Mouse (Mus musculus) liver, embryonic 16.5 days (tissue): ENCODE data around the gene Kat5. TPM values are rescaled to one million over a fixed set of nuclear protein-coding genes. Genes with fewer than 3 reads are reported as not detected.

Experiments used
- ATAC-seq: fragments of 200-750 bp; cut with Nextera tagmentation; 2 replicates; pipeline ENCODE4 v1.8.0; 2017; ENCODE audit warnings: low read depth, mild to moderate bottlenecking, moderate number of reproducible peaks, moderate library complexity
- H3K27ac ChIP-seq: fragments of 300-500 bp; sonication (generic); 2 replicates; pipeline ENCODE4 v1.5.1; 2014; ENCODE audit warnings: mild to moderate bottlenecking, low read length
- H3K27me3 ChIP-seq: fragments of 300-500 bp; sonication (generic); 2 replicates; pipeline ENCODE4 v1.6.1; 2014; ENCODE audit warnings: low read depth, low read length, mixed read lengths; ENCODE audit not compliant: control insufficient read depth, insufficient read depth
- H3K36me3 ChIP-seq: fragments of 300-500 bp; sonication (generic); 2 replicates; pipeline ENCODE4 v1.6.1; 2014; ENCODE audit warnings: mild to moderate bottlenecking; ENCODE audit not compliant: control insufficient read depth, insufficient read depth
- H3K4me1 ChIP-seq: fragments of 300-500 bp; sonication (generic); 2 replicates; pipeline ENCODE4 v1.6.1; 2014; ENCODE audit warnings: low read depth, low read length, mixed read lengths; ENCODE audit not compliant: control insufficient read depth
- H3K4me2 ChIP-seq: fragments of 300-500 bp; sonication (generic); 2 replicates; pipeline ENCODE4 v1.6.1; 2014; ENCODE audit warnings: low read depth, low read length, mixed read lengths
- H3K4me3 ChIP-seq: fragments of 300-500 bp; sonication (generic); 2 replicates; pipeline ENCODE4 v1.5.1; 2014; ENCODE audit warnings: low read depth, mild to moderate bottlenecking, low read length
- H3K9ac ChIP-seq: fragments of 300-500 bp; sonication (generic); 2 replicates; pipeline ENCODE4 v1.6.1; 2014; ENCODE audit warnings: low read depth, low read length
- H3K9me3 ChIP-seq: fragments of 300-500 bp; sonication (generic); replicated peaks from 2 replicates; pipeline ENCODE4 v1.6.1; 2016; ENCODE audit warnings: low read length; ENCODE audit not compliant: control insufficient read depth
- WGBS: fragments of 180-500 bp; shearing (Covaris S2); extraction: QIAGEN DNeasy Blood & Tissue Kit; methylation state at CpG from one replicate; pipeline ENCODE4 v1.1.7; 2014; ENCODE audit not compliant: insufficient replicate concordance; 5-methylcytosine and 5-hydroxymethylcytosine counted together
- polyA plus RNA-seq: library from polyadenylated mRNA; unstranded; fragments of >200 nt; fragmentation: Nextera tagmentation; extraction: Ambion mirVana; gene quantifications from 2 replicates; pipeline ENCODE4 v1.2.1, GENCODE M21; 2015

Kat5 gene
- polyA plus RNA-seq, 1 experiment from 2014 or later: 16.4 TPM

DNA sequence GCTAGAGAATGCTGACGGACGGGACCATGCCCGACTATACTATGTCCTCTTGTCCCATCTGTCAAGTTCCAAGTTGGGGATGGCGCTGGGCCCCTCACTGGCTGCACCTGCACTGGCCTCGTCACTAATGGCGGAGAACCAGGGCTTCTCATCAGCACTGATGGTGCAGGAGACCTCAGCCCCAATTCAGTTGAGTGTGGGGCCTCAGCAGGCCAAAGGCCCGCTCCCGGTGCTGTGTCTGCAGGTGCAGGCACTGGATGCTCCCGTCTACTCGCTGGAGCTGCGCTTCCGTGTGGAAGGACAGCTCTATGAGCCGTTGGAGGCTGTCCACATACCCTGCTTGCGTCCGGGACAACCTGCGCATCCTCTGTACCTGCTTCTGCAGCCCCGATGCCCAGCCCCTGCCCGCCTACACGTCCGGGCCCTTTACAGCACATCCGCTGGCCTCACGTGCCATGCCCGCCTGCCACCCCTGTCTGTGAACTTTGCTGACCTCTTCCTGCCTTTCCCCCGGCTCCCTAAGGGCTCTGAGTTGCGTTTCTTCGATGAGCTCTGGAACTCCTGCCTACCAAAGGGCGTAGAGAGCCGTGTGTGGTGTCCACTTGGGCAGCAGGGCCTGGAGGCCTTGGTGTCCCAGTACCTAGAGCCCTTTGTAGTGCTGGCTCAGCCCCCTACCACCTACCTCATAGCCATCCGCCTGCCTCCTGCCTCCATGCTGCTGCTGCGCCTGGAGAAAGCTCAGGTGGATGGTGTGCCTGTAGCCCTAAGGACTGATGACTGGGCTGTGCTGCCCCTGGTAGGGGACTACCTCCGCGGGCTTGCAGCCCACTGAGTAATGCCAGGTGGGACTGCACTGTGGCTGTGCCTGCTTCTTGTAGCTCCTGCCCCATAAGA, 39.4 kb downstream of the Kat5 start:
- 0 out of 2 replicates have a peak overlapping the region, but pooled peaks have one; percentile 99 for H3K4me2 ChIP-seq
- no peak for ATAC-seq
- 82% methylated on average over 32 of the region's 32 CpGs for WGBS

DNA sequence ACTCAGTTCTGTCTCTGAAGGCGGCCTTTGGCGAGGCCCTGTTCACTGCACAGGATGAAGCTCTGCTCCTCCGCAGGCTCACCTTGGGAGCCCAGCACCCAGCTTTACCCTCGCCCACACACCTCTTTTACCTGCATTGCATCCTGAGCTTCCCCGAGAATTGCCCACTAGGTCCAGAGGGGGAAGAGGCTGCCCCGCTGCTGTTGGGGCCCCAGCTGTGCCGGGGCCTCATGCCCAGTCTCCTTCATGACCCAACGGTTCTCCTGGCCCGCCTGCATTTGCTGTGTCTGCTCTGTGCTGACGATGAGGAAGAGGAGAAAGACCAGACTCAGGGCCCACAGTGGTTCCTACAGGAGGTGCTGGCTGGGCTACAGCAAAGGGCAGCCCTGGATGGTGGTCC, 40.5 kb downstream of the Kat5 start:
- H3K27ac ChIP-seq: 0 out of 2 replicates have a peak overlapping the region, but pooled peaks have one; percentile 55
- peak overlapping the region; percentile 99; the same call in 1 of the 2 replicates for H3K4me2 ChIP-seq
- no peak for ATAC-seq
- H3K9ac ChIP-seq: peak overlapping the region; percentile 90; the same call in 1 of the 2 replicates
- peaks cover 24% of the 10 kb centered on the region for H3K27me3 ChIP-seq
- no peaks in the 10 kb centered on the region for H3K36me3 ChIP-seq
- peaks cover 20% of the 10 kb centered on the region for H3K4me1 ChIP-seq
- peak overlapping the region; percentile 89 for H3K4me3 ChIP-seq
- H3K9me3 ChIP-seq: no peaks in the 10 kb centered on the region
- 70% methylated on average over 10 of the region's 10 CpGs for WGBS

More for the DNA sequence above, 39.4 kb downstream of the Kat5 start:
- H3K4me3 ChIP-seq: no peak overlapping the region
- H3K27ac ChIP-seq: no peak overlapping the region
- peaks cover 20% of the 10 kb centered on the region for H3K4me1 ChIP-seq
- no peak overlapping the region for H3K9ac ChIP-seq
- H3K9me3 ChIP-seq: no peaks in the 10 kb centered on the region
- no peaks in the 10 kb centered on the region for H3K36me3 ChIP-seq
- peaks cover 15% of the 10 kb centered on the region for H3K27me3 ChIP-seq

DNA sequence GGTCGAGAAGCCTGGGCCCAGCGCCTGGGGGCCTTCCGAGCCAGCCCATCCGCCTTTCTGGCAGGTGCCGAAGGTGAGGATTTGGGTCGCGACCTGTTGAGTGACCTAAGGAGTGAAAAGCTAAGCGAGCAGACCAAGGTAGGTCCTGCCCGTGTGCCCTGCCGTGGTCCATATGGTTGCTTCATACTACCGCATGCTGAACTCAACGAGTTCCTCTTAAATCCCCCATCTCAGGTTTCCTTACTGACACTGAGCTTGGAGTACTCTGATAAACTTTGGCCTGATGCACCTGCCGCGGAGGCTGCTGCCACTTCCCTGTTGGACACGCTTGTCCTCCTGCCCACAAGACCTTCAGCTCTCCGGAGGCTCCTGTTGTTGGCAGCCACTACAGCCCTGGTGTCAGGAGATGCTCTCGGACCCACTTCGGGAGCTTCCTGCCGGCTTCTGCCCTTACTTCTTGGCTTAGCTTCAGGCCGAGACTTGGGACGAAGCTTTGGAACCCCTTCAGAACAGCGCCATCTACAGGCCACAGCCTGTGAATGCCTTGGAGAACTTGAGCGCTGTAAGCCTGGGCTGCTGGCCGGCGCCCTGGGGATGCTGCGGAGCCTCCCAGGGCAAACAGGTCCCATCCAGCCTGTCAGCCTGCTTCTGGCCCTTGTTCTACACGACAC, 41.4 kb downstream of the Kat5 start:
- H3K4me1 ChIP-seq: peaks cover 20% of the 10 kb centered on the region
- peak overlapping the region; percentile 89 for H3K4me3 ChIP-seq
- H3K9me3 ChIP-seq: no peaks in the 10 kb centered on the region
- H3K4me2 ChIP-seq: peak overlapping the region; percentile 99
- H3K27ac ChIP-seq: peak overlapping the region; percentile 95
- H3K27me3 ChIP-seq: peaks cover 31% of the 10 kb centered on the region
- WGBS: 5% methylated on average over 27 of the region's 27 CpGs
- no peaks in the 10 kb centered on the region for H3K36me3 ChIP-seq
- peak; percentile 28 for ATAC-seq
- peak overlapping the region; percentile 90 for H3K9ac ChIP-seq

DNA sequence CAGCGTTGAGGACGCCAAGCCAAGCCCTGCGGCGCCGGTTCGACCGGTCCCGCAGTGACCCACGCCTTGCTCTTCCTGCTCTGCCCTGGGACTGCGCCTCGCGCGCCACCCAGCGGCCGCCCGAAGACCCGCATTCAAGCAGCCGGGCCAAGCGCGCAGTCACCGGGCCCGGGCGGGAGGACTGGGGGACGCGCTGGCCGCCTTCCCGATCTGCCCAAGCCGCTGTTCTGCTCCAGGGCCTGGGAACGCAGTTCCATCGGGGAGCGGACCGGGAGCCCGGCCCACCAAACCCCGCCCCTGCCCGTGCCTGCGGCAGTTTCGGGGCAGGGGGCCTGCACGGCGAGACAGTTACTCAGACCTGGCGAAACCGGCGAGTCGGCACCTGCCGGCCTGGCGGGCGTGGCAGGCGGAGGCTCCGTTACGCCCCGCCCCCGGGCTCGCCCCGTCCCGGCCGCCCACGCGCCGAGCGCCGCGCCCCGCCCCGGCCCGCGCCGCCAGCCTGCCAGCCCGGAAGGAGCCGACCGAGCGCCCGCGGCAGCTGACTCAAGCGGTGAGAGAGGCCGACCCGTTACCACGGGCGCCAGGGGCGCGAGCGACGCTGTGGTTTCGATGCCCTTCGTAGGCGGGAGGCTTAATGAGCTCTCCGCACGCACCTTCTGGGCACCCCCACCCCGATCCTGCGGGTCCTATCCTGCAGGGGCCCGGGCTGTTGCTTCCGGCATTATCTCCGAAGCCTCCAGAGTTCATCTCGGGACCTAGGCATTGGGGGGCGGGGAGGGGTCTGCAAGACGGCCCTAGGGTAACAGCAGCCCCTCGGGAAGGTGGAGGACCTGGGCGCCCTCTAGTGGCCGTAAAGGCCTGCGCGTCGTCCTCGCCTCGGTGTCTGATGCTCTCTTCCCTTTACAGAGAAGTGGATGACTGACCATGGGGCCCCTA, 42.2 kb downstream of the Kat5 start, which contains the start of gene Ap5b1:
TSS of gene Ap5b1 (plus strand) at position 492 of the 936 bp plus-strand sequence.
- H3K4me2 ChIP-seq: peak within 1 kb of the TSS; percentile 99
- peak within 1 kb of the TSS; percentile 89 for H3K4me3 ChIP-seq
- H3K36me3 ChIP-seq: no peaks in the 10 kb centered on the region
- H3K9ac ChIP-seq: peak within 1 kb of the TSS; percentile 90
- peaks cover 20% of the 10 kb centered on the region for H3K4me1 ChIP-seq
- H3K27ac ChIP-seq: peak within 1 kb of the TSS; percentile 95
- no peaks in the 10 kb centered on the region for H3K9me3 ChIP-seq
- ATAC-seq: peak; percentile 86
- H3K27me3 ChIP-seq: peaks cover 39% of the 10 kb centered on the region
- WGBS: under 1% methylated on average over 94 of the region's 102 CpGs

DNA sequence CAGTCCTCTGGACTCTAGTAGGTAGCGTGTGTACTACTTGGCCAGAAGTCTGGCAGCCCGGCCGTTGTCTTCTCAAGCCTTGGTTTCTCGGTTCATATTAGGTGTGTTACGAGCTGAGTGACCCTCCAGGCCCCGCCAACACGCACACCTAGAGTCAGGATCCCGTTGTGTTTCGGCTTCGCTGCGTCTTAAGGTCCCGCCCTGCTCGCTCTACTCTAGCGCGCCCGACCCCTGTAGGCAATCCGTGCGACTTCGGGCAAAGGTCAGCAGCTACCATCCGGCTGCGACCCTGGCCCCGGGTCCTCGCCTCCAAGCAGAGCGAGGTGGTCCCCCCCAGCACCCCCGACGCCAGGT, 42.9 kb downstream of the Kat5 start:
- H3K27ac ChIP-seq: peak overlapping the region; percentile 95
- H3K9me3 ChIP-seq: no peaks in the 10 kb centered on the region
- ATAC-seq: peak; percentile 19
- peak overlapping the region; percentile 99 for H3K4me2 ChIP-seq
- H3K9ac ChIP-seq: peak overlapping the region; percentile 90
- no peaks in the 10 kb centered on the region for H3K36me3 ChIP-seq
- 3% methylated on average over 26 of the region's 26 CpGs for WGBS
- peaks cover 46% of the 10 kb centered on the region for H3K27me3 ChIP-seq
- peaks cover 20% of the 10 kb centered on the region for H3K4me1 ChIP-seq
- peak overlapping the region; percentile 89 for H3K4me3 ChIP-seq

DNA sequence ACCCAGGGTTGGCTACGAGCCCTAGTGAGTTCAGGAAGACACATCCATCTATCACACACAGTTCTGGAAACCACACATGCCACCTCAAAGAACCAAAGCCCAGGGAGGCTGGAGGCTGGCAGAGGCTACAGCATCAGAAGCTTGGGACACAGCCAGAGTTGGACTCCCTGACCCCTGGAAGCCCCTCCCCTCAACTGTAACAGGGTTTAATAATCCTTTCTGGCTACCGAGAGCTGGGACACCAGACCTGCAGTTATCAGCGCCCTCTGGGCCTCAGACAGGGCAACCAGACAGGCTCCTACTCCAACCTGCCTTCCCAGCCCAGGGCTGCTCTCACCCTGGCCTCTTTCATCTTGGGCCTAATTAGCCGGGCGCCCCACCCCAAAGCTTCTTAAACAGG, 43.7 kb downstream of the Kat5 start:
- H3K27me3 ChIP-seq: peaks cover 54% of the 10 kb centered on the region
- WGBS: 57% methylated on average over 5 of the region's 5 CpGs
- H3K4me3 ChIP-seq: no peak overlapping the region
- peaks cover 20% of the 10 kb centered on the region for H3K4me1 ChIP-seq
- H3K27ac ChIP-seq: no peak overlapping the region
- no peak overlapping the region for H3K9ac ChIP-seq
- H3K36me3 ChIP-seq: no peaks in the 10 kb centered on the region
- H3K9me3 ChIP-seq: no peaks in the 10 kb centered on the region
- H3K4me2 ChIP-seq: peak overlapping the region; percentile 99; the same call in 1 of the 2 replicates
- ATAC-seq: no peak

DNA sequence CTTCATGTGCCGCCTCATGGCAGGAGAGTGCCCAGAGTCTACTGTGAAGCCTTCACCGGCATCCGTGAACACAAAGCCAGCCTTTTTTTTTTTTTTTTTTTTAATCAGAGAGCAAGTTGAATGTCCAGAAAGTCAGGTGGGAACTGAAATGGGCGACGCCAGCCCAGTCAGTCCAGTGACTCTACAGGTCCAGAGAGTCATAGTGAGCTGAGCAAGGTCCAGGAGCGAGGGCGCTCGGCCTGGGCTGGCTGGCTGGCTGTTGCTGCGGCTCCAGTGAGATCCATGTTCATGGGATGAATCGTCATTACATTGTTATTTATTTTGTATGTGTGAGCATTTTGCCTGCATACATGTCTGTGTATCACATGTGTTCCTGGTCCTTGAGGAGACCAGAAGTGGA, 47.3 kb downstream of the Kat5 start:
- H3K36me3 ChIP-seq: no peaks in the 10 kb centered on the region
- no peaks in the 10 kb centered on the region for H3K9me3 ChIP-seq
- no peak overlapping the region for H3K4me2 ChIP-seq
- H3K9ac ChIP-seq: no peak overlapping the region
- 69% methylated on average over 10 of the region's 10 CpGs for WGBS
- no peak for ATAC-seq
- peaks cover 19% of the 10 kb centered on the region for H3K4me1 ChIP-seq
- H3K4me3 ChIP-seq: no peak overlapping the region
- H3K27ac ChIP-seq: no peak overlapping the region
- peaks cover 90% of the 10 kb centered on the region for H3K27me3 ChIP-seq

DNA sequence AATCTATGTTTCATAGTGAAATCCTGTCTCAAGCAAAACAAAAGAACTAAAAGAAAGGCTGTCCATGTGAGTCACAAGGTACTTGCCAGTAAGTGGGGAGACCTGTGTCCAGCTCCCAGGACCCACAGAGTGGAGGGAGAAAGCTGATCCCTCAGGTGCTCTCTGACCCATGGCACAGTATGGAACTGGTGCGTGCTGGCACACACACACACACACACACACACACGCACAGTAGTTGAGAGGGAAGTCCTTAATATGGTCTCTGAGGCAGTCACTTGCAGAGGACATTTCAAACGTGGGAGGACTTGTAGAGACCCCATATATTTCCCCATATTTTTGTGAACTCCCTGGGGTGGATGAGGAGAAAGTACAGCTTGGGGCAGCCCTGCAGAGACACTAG, 48.2 kb downstream of the Kat5 start:
- Histone ChIP-seq H3K4me1 (peaks cover 14% of the 10 kb centered on the region), H3K9ac (no peak overlapping the region), H3K27ac (no peak overlapping the region), H3K4me3 (no peak overlapping the region), H3K4me2 (no peak overlapping the region), H3K27me3 (peaks cover 91% of the 10 kb centered on the region), H3K36me3 (no peaks in the 10 kb centered on the region), H3K9me3 (no peaks in the 10 kb centered on the region)
- 28% methylated on average over 3 of the region's 3 CpGs for WGBS
- ATAC-seq: no peak
